Mouse (Mus musculus) stomach, postnatal 0 days (tissue): ENCODE measurements around the gene Olfr920. TPM values are rescaled to one million over a fixed set of nuclear protein-coding genes. Genes with fewer than 3 reads are reported as not detected.
A peak's percentile ranks its signal among the peaks of the same experiment; 100 is the strongest.

Experiments
- ATAC-seq: fragments of 200-750 bp; cut with Nextera tagmentation; 2 replicates; pipeline ENCODE4 v1.8.0; 2017; ENCODE audit not compliant: low FRiP score, low TSS enrichment
- DNase-seq: peaks from one replicate; pipeline ENCODE4 v3.0.0-alpha.2; 2016; ENCODE audit warnings: low spot score
- H3K27ac ChIP-seq: fragments of 300-500 bp; sonication (generic); replicated peaks from 2 replicates; pipeline ENCODE4 v1.5.1; 2014; ENCODE audit warnings: mild to moderate bottlenecking, control low read depth
- H3K27me3 ChIP-seq: fragments of 300-500 bp; sonication (generic); 2 replicates; pipeline ENCODE4 v1.6.1; 2014; ENCODE audit warnings: low read length; ENCODE audit not compliant: control insufficient read depth, insufficient read depth
- H3K36me3 ChIP-seq: fragments of 300-500 bp; sonication (generic); 2 replicates; pipeline ENCODE4 v1.6.1; 2014; ENCODE audit warnings: low read length, mixed read lengths; ENCODE audit not compliant: control insufficient read depth, insufficient read depth
- H3K4me1 ChIP-seq: fragments of 300-500 bp; sonication (generic); replicated peaks from 2 replicates; pipeline ENCODE4 v1.6.1; 2014; ENCODE audit warnings: antibody characterized with exemption; ENCODE audit not compliant: control insufficient read depth, insufficient read depth
- H3K4me2 ChIP-seq: fragments of 300-500 bp; sonication (generic); replicated peaks from 2 replicates; pipeline ENCODE4 v1.6.1; 2014; ENCODE audit warnings: low read depth, mild to moderate bottlenecking, control low read depth, moderate library complexity
- H3K4me3 ChIP-seq: fragments of 300-500 bp; sonication (generic); 2 replicates; pipeline ENCODE4 v1.5.1; 2014; ENCODE audit warnings: low read depth, low read length, control low read depth
- H3K9ac ChIP-seq: fragments of 300-500 bp; sonication (generic); 2 replicates; pipeline ENCODE4 v1.6.1; 2014; ENCODE audit warnings: mild to moderate bottlenecking, low read length, control low read depth, mixed read lengths
- H3K9me3 ChIP-seq: fragments of 300-500 bp; sonication (generic); 2 replicates; pipeline ENCODE4 v1.6.1; 2016; ENCODE audit warnings: low read length; ENCODE audit not compliant: control insufficient read depth
- CTCF ChIP-seq: IDR thresholded peaks from 2 replicates; pipeline ENCODE4 v1.5.1; 2016; ENCODE audit warnings: antibody characterized with exemption, low read depth, mild to moderate bottlenecking, moderate library complexity
- EP300 ChIP-seq: optimal IDR thresholded peaks from 2 replicates; pipeline ENCODE3; 2016; ENCODE audit warnings: antibody characterized with exemption
- WGBS: fragments of 180-500 bp; shearing (Covaris S2); extraction: QIAGEN DNeasy Blood & Tissue Kit; methylation state at CpG from one replicate; pipeline ENCODE4 v1.1.7; 2014; 5-methylcytosine and 5-hydroxymethylcytosine counted together
- polyA plus RNA-seq: library from polyadenylated mRNA; unstranded; fragments of >200 nt; fragmentation: Nextera tagmentation; extraction: Ambion mirVana; gene quantifications from 2 replicates; pipeline ENCODE4 v1.2.1, GENCODE M21; 2015

Olfr920 gene
- 0.06 and 0.11 TPM in 2 replicates for polyA plus RNA-seq

DNA sequence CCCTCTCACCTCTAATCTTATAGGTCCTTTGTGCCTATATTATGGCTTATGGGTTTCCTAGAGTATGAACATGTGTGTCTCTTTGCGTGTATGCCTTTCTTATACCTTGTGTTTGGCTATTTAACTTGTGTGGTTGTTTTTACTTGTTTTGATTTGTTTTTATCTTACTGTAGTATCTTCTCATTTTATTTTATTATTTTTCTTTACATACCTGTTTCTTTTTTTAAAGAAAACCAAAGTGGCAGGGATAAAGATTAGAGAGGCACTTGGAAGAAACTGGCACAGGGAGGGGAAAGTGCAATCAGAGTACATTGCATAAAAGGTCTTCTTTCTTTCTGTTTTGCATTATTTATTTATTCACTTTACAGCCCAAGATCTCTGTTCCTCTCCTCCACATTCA is at the start of gene Olfr920:
Gene Olfr920 (plus strand): TSS at position 301 of the 400 bp plus-strand sequence.
- Histone ChIP-seq H3K27ac (no peak within 1 kb of the TSS), H3K4me1 (no peaks in the 10 kb centered on the region), H3K4me3 (no peak within 1 kb of the TSS), H3K9me3 (no peaks in the 10 kb centered on the region), H3K9ac (no peak within 1 kb of the TSS), H3K36me3 (no peaks in the 10 kb centered on the region), H3K27me3 (no peaks in the 10 kb centered on the region), H3K4me2 (no peak within 1 kb of the TSS)
- WGBS: 94% methylated on average over 1 of the region's 1 CpGs
- ATAC-seq (no peak), DNase-seq (no peak)
- TF ChIP-seq EP300 (no peak), CTCF (no peak)

DNA sequence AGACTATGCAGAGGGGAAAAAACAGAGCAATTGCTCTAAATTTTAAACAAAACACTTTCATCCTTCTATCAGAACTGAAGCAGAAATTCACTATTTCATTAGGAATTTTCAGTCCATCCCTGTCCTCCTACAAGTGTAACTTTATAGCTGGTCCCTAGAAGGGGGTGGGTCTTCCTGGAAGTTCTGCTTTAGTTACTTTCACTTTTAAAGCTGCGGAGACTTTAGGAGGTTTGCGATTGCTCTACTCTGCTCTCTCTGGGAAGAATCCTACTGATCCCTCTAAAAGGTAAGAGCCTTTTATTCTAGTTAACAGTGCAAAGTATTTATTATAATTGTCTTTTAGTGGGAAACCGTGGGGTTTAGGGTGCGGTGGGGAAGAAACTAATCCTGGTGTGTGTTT is 34.0 kb upstream of the Olfr920 start, which contains the start of gene Vwa5a:
Gene Vwa5a (plus strand): TSS at position 167 of the 400 bp plus-strand sequence.
- DNase-seq (no peak), ATAC-seq (peak; percentile 89)
- Histone ChIP-seq H3K27ac (peak within 1 kb of the TSS; percentile 81), H3K4me3 (peak within 1 kb of the TSS; percentile 53), H3K4me1 (peaks cover 7% of the 10 kb centered on the region; the same call in 1 of the 2 replicates), H3K9me3 (no peaks in the 10 kb centered on the region), H3K4me2 (peak within 1 kb of the TSS; percentile 63), H3K9ac (peak within 1 kb of the TSS; percentile 63), H3K27me3 (no peaks in the 10 kb centered on the region), H3K36me3 (peaks cover 3% of the 10 kb centered on the region)
- WGBS: 0% methylated on average over 4 of the region's 4 CpGs
- TF ChIP-seq EP300 (no peak), CTCF (no peak)

DNA sequence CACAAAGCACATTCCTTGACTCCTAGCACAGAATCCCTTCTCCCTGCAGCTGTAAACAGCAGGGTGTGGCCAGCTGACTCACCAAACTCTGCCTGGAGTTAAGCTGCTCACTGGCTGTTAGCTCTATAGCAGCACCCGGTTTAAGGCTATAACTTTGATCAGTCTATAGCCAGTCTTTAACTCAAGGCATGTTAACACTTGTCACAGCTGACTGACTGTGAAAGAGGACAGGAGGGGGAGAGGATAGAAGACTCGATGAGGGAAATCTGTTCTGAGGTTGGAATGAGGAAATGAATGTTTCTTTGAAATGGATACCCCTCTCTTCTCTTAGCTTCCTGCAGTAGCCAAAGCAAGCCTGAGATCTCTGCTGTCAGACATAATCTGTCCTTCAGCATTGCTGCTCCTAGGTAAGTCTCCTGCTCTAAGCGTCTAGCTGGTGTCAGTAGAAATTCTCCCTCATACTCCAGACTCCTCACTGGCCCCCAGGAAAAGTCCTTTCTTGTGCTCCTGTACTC is 33.1 kb upstream of the Olfr920 start:
- 0% methylated on average over 3 of the region's 3 CpGs for WGBS
- Histone ChIP-seq H3K4me1 (peaks cover 7% of the 10 kb centered on the region; the same call in 1 of the 2 replicates), H3K36me3 (peaks cover 5% of the 10 kb centered on the region), H3K4me3 (peak overlapping the region; percentile 53), H3K4me2 (peak overlapping the region; percentile 63), H3K27ac (peak overlapping the region; percentile 81), H3K9me3 (no peaks in the 10 kb centered on the region), H3K27me3 (no peaks in the 10 kb centered on the region), H3K9ac (peak overlapping the region; percentile 63)
- no peak for TF ChIP-seq CTCF
- TF ChIP-seq EP300: no peak
- peak; percentile 61 for DNase-seq
- ATAC-seq: peak; percentile 93

DNA sequence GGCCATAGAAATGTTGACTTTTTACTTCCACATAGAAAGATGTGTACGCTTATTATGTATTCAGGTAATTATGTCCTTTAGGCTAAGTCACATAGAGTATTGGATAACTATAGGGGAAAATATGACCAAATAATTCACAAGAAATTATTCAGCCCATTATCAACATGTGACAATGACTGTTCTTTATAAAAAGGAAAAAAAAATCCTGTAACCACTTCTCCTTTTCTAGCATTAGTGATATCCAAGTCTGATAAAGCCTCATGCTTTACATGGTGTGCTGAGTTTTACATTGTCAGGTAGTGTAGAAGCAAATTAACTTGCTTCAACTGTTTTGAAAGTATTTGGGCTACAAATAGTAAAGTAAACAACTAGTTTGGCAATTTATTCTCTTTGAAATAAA is 28.1 kb upstream of the Olfr920 start:
- peaks cover 7% of the 10 kb centered on the region; the same call in 1 of the 2 replicates for H3K4me1 ChIP-seq
- no peaks in the 10 kb centered on the region for H3K9me3 ChIP-seq
- H3K9ac ChIP-seq: no peak overlapping the region
- H3K4me2 ChIP-seq: no peak overlapping the region
- peaks cover 7% of the 10 kb centered on the region for H3K36me3 ChIP-seq
- H3K27ac ChIP-seq: no peak overlapping the region
- DNase-seq (no peak), ATAC-seq (no peak)
- 95% methylated on average over 1 of the region's 1 CpGs for WGBS
- no peaks in the 10 kb centered on the region for H3K27me3 ChIP-seq
- H3K4me3 ChIP-seq: no peak overlapping the region
- TF ChIP-seq CTCF (no peak), EP300 (no peak)

DNA sequence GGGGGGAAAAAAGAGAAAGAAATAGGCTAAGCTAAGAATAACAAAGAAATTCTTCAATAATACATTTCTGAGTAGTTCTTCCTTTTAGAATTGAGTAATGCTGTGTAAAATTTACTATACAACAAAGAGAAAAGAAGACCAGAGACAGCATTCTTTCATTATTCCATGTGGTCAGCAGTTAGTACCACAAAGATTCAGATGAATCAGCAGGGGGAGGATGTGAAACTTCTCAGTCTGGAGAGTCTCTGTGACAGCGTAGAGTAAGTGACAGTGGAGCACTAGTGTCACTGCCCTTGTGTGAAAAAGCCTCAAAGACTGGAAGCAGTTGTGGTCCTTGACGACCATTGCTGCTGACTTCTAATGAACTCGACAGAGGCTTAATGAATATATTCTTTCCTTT is 23.9 kb upstream of the Olfr920 start:
- no peak for DNase-seq
- H3K9ac ChIP-seq: no peak overlapping the region
- no peak for ATAC-seq
- no peaks in the 10 kb centered on the region for H3K4me1 ChIP-seq
- no peak overlapping the region for H3K27ac ChIP-seq
- H3K9me3 ChIP-seq: no peaks in the 10 kb centered on the region
- TF ChIP-seq EP300 (no peak), CTCF (no peak)
- no peaks in the 10 kb centered on the region for H3K27me3 ChIP-seq
- no peak overlapping the region for H3K4me2 ChIP-seq
- peaks cover 3% of the 10 kb centered on the region for H3K36me3 ChIP-seq
- WGBS: 79% methylated on average over 3 of the region's 3 CpGs
- H3K4me3 ChIP-seq: no peak overlapping the region

DNA sequence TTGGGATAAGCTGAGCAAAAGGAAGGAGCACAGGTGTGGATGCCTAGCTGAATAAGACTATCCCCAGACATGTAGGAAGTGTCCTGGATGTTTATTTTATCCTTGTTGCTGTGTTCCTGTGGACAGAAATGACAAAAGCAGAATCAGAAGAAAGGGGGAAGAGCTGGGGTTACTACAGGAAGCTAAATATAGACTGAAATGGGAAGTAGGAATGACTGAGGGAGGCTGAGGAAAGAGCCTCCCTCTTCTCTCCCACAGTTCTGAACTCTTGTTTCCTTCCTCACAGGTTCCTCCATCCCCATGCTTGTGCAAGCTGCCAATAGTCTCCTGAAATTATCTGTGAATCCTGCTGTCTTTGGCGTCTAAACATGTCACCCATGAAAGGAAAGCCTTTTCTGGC is 10.7 kb upstream of the Olfr920 start:
- 71% methylated on average over 1 of the region's 1 CpGs for WGBS
- Histone ChIP-seq H3K4me2 (no peak overlapping the region), H3K27ac (no peak overlapping the region), H3K9ac (no peak overlapping the region), H3K36me3 (peaks cover 10% of the 10 kb centered on the region; the same call in 1 of the 2 replicates), H3K27me3 (no peaks in the 10 kb centered on the region), H3K9me3 (no peaks in the 10 kb centered on the region), H3K4me1 (no peaks in the 10 kb centered on the region), H3K4me3 (no peak overlapping the region)
- no peak for ATAC-seq
- DNase-seq: no peak
- no peak for TF ChIP-seq CTCF
- no peak for TF ChIP-seq EP300
